Mouse (Mus musculus): Measurements from ENCODE around the gene C2cd2. TPM values are rescaled to one million over a fixed set of nuclear protein-coding genes. Genes with fewer than 3 reads are reported as not detected.
"Not testable (repeated sequence)": the region's sequence is repeated elsewhere in the genome, so short reads cannot be mapped to it uniquely, and the experiment has no call there.

The C2cd2 gene
- polyA plus RNA-seq (2012; rRNA removed): 25.6 and 26.0 TPM in 2 replicates

DNA sequence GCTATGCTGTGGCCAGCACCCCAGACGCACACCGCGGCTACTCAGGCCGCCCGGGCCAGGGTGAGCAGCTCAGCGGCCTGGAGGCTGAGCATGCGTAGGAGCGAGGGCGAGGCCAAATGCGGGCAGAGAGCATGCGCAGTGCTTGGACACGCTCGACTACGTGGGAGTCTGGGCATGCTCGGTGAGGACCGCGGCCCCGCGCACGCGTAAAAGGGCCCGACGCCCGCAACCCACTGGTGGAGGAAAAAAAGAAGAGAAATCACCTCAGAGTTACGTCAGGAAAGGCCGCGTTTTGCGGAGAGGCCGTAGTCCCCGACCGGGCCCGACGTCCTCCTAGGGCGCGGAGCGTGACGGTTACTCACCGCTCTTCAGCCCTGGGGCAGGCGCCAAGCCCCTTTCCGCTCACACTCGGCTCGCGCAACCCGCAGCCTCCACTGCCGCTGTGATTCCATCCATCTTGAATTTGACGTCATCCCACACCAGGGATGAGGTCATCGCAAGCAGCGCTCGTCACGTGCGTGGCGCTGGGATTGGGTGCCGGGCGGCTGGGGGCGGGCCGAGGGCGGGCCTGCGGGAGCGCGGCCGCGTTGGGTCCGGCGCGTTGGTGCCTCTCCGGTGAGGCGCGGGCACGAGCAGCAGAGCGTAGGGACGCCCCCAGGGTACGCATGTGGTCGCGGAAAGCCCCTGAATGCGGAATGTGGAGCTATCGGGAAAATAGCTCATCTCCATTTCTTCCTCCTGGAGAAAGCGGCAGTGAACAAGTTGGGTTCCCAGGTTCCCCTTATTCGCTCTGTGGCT, at the start of gene C2cd2, which contains the start of gene Zbtb21:
Gene C2cd2, minus strand, starts transcription at position 448 of the 798 bp plus-strand sequence.
Gene Zbtb21, minus strand, starts transcription at position 472 of the 798 bp plus-strand sequence.
- H3K27ac ChIP-seq (ENCODE audit: insufficient read depth, low read depth, low read length): peak within 1 kb of the TSS; percentile 93
- peak; percentile 98 for DNase-seq
- no peaks in the 10 kb centered on the region for H3K27me3 ChIP-seq (replicated peaks; ENCODE audit: control insufficient read depth, insufficient read depth, low read length)
- peaks cover 3% of the 10 kb centered on the region; the same call in 1 of the 2 replicates for H3K4me1 ChIP-seq (ENCODE audit: control insufficient read depth, insufficient read depth, low read length)
- H3K36me3 ChIP-seq (ENCODE audit: control insufficient read depth, insufficient read depth, low read length): no peaks in the 10 kb centered on the region; the same call in 1 of the 2 replicates
- no peak for TF ChIP-seq CTCF (conservative IDR thresholded peaks at IDR 0.05; ENCODE audit: insufficient read depth, insufficient read length, low read depth, low read length)
- peak; percentile 70 for TF ChIP-seq POLR2A (IDR thresholded peaks at IDR 0.05; ENCODE audit: low read depth, low read length)
- H3K4me3 ChIP-seq (ENCODE audit: insufficient read depth, low read depth, low read length): peak within 1 kb of the TSS; percentile 82
- under 1% methylated on average over 78 of the region's 78 CpGs for WGBS

- not testable (repeated sequence) for H3K36me3 ChIP-seq (ENCODE audit: control insufficient read depth, insufficient read depth, low read length); H3K4me1 ChIP-seq (ENCODE audit: control insufficient read depth, insufficient read depth, low read length); DNase-seq; H3K27ac ChIP-seq (ENCODE audit: insufficient read depth, low read depth, low read length); H3K27me3 ChIP-seq (replicated peaks; ENCODE audit: control insufficient read depth, insufficient read depth, low read length)
- 0% methylated on average over 8 of the region's 8 CpGs for WGBS
- H3K4me3 ChIP-seq (ENCODE audit: insufficient read depth, low read depth, low read length): peak overlapping the region; percentile 55
These were observed 35.0 kb upstream of the C2cd2 start for GRCm38 (mm10) chr16:97997383-97997731.

- DNase-seq: peak; percentile 95
- Histone ChIP-seq H3K4me3 (ENCODE audit: insufficient read depth, low read depth, low read length) (peak within 1 kb of the TSS; percentile 55), H3K36me3 (ENCODE audit: control insufficient read depth, insufficient read depth, low read length) (no peaks in the 10 kb centered on the region), H3K4me1 (ENCODE audit: control insufficient read depth, insufficient read depth, low read length) (peaks cover 5% of the 10 kb centered on the region; the same call in 1 of the 2 replicates), H3K27me3 (replicated peaks; ENCODE audit: control insufficient read depth, insufficient read depth, low read length) (no peaks in the 10 kb centered on the region), H3K27ac (ENCODE audit: insufficient read depth, low read depth, low read length) (peak within 1 kb of the TSS; percentile 91)
- WGBS: 1% methylated on average over 22 of the region's 22 CpGs
- TF ChIP-seq CTCF (conservative IDR thresholded peaks at IDR 0.05; ENCODE audit: insufficient read depth, insufficient read length, low read depth, low read length) (no peak), POLR2A (IDR thresholded peaks at IDR 0.05; ENCODE audit: low read depth, low read length) (no peak)
These were observed 34.4 kb upstream of the C2cd2 start, which contains the start of gene B230307C23Rik for GRCm38 (mm10) chr16:97996616-97997382. TSS of gene B230307C23Rik (plus strand) at chr16:97997315.

DNA sequence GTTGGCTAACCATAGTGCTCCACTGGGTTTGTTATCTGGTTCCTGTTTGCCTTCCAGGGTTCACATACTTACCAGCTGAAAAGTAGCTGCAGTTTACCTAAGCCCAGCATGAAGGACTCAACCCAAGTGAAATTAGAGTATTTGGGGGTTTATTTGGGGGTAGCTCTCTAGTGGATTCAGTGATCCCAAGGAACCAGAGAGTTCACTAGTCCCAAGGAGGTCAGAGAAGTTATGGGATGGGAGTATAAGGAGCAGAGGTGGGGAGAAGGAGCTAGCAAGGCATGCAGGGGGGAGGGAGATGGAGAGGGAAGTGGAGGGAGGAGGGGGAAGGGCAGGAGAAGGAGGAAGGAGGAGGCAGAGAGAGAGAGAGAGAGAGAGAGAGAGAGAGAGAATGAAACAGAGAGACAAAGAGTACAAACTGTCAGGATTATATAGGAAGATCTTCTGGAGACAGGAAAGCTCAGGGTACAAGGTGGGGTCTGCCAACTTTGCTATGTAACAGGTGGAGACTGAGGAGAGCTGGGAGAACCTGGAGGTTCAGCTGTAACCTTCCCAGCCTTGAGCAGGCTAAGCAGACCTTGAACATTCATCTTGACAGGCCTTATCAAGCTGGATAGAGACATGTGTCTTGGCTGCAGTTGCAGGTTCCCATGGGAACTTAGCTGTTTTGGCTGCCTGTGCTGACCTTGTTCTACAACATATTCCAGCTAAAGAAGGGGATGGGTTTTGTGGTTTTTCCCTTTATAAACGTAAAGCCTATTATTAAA, 33.6 kb upstream of the C2cd2 start:
- H3K27ac ChIP-seq (ENCODE audit: insufficient read depth, low read depth, low read length): peak overlapping the region; percentile 91; the same call in 1 of the 2 replicates
- H3K4me3 ChIP-seq (ENCODE audit: insufficient read depth, low read depth, low read length): no peak overlapping the region
- no peaks in the 10 kb centered on the region for H3K36me3 ChIP-seq (ENCODE audit: control insufficient read depth, insufficient read depth, low read length)
- H3K4me1 ChIP-seq (ENCODE audit: control insufficient read depth, insufficient read depth, low read length): peaks cover 5% of the 10 kb centered on the region; the same call in 1 of the 2 replicates
- WGBS: 11% methylated on average over 1 of the region's 1 CpGs
- DNase-seq: peak; percentile 25
- no peak for TF ChIP-seq CTCF (conservative IDR thresholded peaks at IDR 0.05; ENCODE audit: insufficient read depth, insufficient read length, low read depth, low read length)
- TF ChIP-seq POLR2A (IDR thresholded peaks at IDR 0.05; ENCODE audit: low read depth, low read length): no peak
- no peaks in the 10 kb centered on the region for H3K27me3 ChIP-seq (replicated peaks; ENCODE audit: control insufficient read depth, insufficient read depth, low read length)

- H3K36me3 ChIP-seq (ENCODE audit: control insufficient read depth, insufficient read depth, low read length); H3K4me3 ChIP-seq (ENCODE audit: insufficient read depth, low read depth, low read length); DNase-seq; H3K4me1 ChIP-seq (ENCODE audit: control insufficient read depth, insufficient read depth, low read length); H3K27me3 ChIP-seq (replicated peaks; ENCODE audit: control insufficient read depth, insufficient read depth, low read length); H3K27ac ChIP-seq (ENCODE audit: insufficient read depth, low read depth, low read length): not testable (repeated sequence)
- 78% methylated on average over 3 of the region's 3 CpGs for WGBS
These were observed 30.1 kb upstream of the C2cd2 start for GRCm38 (mm10) chr16:97992477-97992876.

GRCm38 (mm10) chr16:97991517-97991916, 29.1 kb upstream of the C2cd2 start:
- H3K36me3 ChIP-seq (ENCODE audit: control insufficient read depth, insufficient read depth, low read length): no peaks in the 10 kb centered on the region
- TF ChIP-seq CTCF (conservative IDR thresholded peaks at IDR 0.05; ENCODE audit: insufficient read depth, insufficient read length, low read depth, low read length): peak; percentile 16; the same call in 1 of the 2 replicates
- TF ChIP-seq POLR2A (IDR thresholded peaks at IDR 0.05; ENCODE audit: low read depth, low read length): no peak
- no peak overlapping the region for H3K27ac ChIP-seq (ENCODE audit: insufficient read depth, low read depth, low read length)
- no peaks in the 10 kb centered on the region for H3K27me3 ChIP-seq (replicated peaks; ENCODE audit: control insufficient read depth, insufficient read depth, low read length)
- peaks cover 5% of the 10 kb centered on the region; the same call in 1 of the 2 replicates for H3K4me1 ChIP-seq (ENCODE audit: control insufficient read depth, insufficient read depth, low read length)
- no peak for DNase-seq
- 76% methylated on average over 2 of the region's 2 CpGs for WGBS
- no peak overlapping the region for H3K4me3 ChIP-seq (ENCODE audit: insufficient read depth, low read depth, low read length)
